Mouse (Mus musculus): ENCODE results near the gene Capn12. TPM values are rescaled to one million over a fixed set of nuclear protein-coding genes. Genes with fewer than 3 reads are reported as not detected.
"Not testable (repeated sequence)": the region's sequence is repeated elsewhere in the genome, so short reads cannot be mapped to it uniquely, and the experiment has no call there.

Capn12 gene
- polyA plus RNA-seq, 1 experiment from 2014 or later: 0.61 TPM

- Histone ChIP-seq H3K4me3 (ENCODE audit: low read depth, low read length) (peak overlapping the region; percentile 14; the same call in 1 of the 2 replicates), H3K9me3 (ENCODE audit: low read depth, low read length) (0 out of 2 replicates have a peak, but pooled peaks cover 5% of the 10 kb centered on the region), H3K36me3 (ENCODE audit: insufficient read depth) (no peaks in the 10 kb centered on the region), H3K4me2 (peak overlapping the region; percentile 56), H3K27me3 (ENCODE audit: insufficient read depth, low read length) (no peaks in the 10 kb centered on the region), H3K4me1 (ENCODE audit: insufficient read depth) (peaks cover 8% of the 10 kb centered on the region; the same call in 1 of the 2 replicates), H3K27ac (ENCODE audit: low read depth) (no peak overlapping the region), H3K9ac (0 out of 2 replicates have a peak overlapping the region, but pooled peaks have one; percentile 31)
- ATAC-seq (ENCODE audit: insufficient read depth) (peak; percentile 63), DNase-seq (peak; percentile 84)
- TF ChIP-seq CTCF (IDR thresholded peaks at IDR 0.05; ENCODE audit: low read depth): peak; percentile 43; the same call in 1 of the 2 replicates
- 35% methylated on average over 33 of the region's 33 CpGs for WGBS
Observed at GRCm38 (mm10) chr7:28865481-28866300, 15.5 kb upstream of the Capn12 start.

GRCm38 (mm10) chr7:28866769-28867507 is 14.3 kb upstream of the Capn12 start:
- Histone ChIP-seq H3K36me3 (ENCODE audit: insufficient read depth) (no peaks in the 10 kb centered on the region), H3K27ac (ENCODE audit: low read depth) (no peak overlapping the region), H3K4me2 (no peak overlapping the region), H3K9me3 (ENCODE audit: low read depth, low read length) (no peaks in the 10 kb centered on the region), H3K27me3 (ENCODE audit: insufficient read depth, low read length) (no peaks in the 10 kb centered on the region), H3K9ac (no peak overlapping the region), H3K4me1 (ENCODE audit: insufficient read depth) (peaks cover 8% of the 10 kb centered on the region; the same call in 1 of the 2 replicates), H3K4me3 (ENCODE audit: low read depth, low read length) (no peak overlapping the region)
- 89% methylated on average over 28 of the region's 28 CpGs for WGBS
- TF ChIP-seq CTCF (IDR thresholded peaks at IDR 0.05; ENCODE audit: low read depth): no peak
- DNase-seq: no peak
- 0 out of 2 replicates have a peak, but pooled peaks have one; percentile 9 for ATAC-seq (ENCODE audit: insufficient read depth)

- H3K4me1 ChIP-seq (ENCODE audit: insufficient read depth); H3K9ac ChIP-seq; H3K9me3 ChIP-seq (ENCODE audit: low read depth, low read length); H3K4me3 ChIP-seq (ENCODE audit: low read depth, low read length); H3K27ac ChIP-seq (ENCODE audit: low read depth); H3K27me3 ChIP-seq (ENCODE audit: insufficient read depth, low read length); H3K36me3 ChIP-seq (ENCODE audit: insufficient read depth): not testable (repeated sequence)
- peak; percentile 75 for TF ChIP-seq CTCF (IDR thresholded peaks at IDR 0.05; ENCODE audit: low read depth)
- peak overlapping the region; percentile 42; the same call in 1 of the 2 replicates for H3K4me2 ChIP-seq
- 27% methylated on average over 23 of the region's 23 CpGs for whole genome bisulfite sequencing
- 0 out of 2 replicates have a peak, but pooled peaks have one; percentile 11 for ATAC-seq (ENCODE audit: insufficient read depth)
- peak; percentile 86 for DNase-seq
Observed at GRCm38 (mm10) chr7:28867508-28868340, 13.5 kb upstream of the Capn12 start.

GRCm38 (mm10) chr7:28870901-28871664 is 10.1 kb upstream of the Capn12 start:
- H3K27ac ChIP-seq (ENCODE audit: low read depth): no peak overlapping the region
- H3K9me3 ChIP-seq (ENCODE audit: low read depth, low read length): no peaks in the 10 kb centered on the region
- DNase-seq (no peak), ATAC-seq (ENCODE audit: insufficient read depth) (no peak)
- no peak for TF ChIP-seq CTCF (IDR thresholded peaks at IDR 0.05; ENCODE audit: low read depth)
- no peaks in the 10 kb centered on the region for H3K36me3 ChIP-seq (ENCODE audit: insufficient read depth)
- WGBS: 86% methylated on average over 24 of the region's 24 CpGs
- no peaks in the 10 kb centered on the region for H3K4me1 ChIP-seq (ENCODE audit: insufficient read depth)
- no peak overlapping the region for H3K4me2 ChIP-seq
- no peak overlapping the region for H3K4me3 ChIP-seq (ENCODE audit: low read depth, low read length)
- no peak overlapping the region for H3K9ac ChIP-seq
- no peaks in the 10 kb centered on the region for H3K27me3 ChIP-seq (ENCODE audit: insufficient read depth, low read length)

- H3K27ac ChIP-seq (ENCODE audit: low read depth): no peak overlapping the region
- DNase-seq: no peak
- no peak overlapping the region for H3K4me2 ChIP-seq
- H3K9me3 ChIP-seq (ENCODE audit: low read depth, low read length): no peaks in the 10 kb centered on the region
- TF ChIP-seq CTCF (IDR thresholded peaks at IDR 0.05; ENCODE audit: low read depth): no peak
- no peak overlapping the region for H3K4me3 ChIP-seq (ENCODE audit: low read depth, low read length)
- ATAC-seq (ENCODE audit: insufficient read depth): no peak
- H3K9ac ChIP-seq: no peak overlapping the region
- no peaks in the 10 kb centered on the region for H3K27me3 ChIP-seq (ENCODE audit: insufficient read depth, low read length)
- 72% methylated on average over 2 of the region's 2 CpGs for WGBS
- H3K4me1 ChIP-seq (ENCODE audit: insufficient read depth): no peaks in the 10 kb centered on the region
- H3K36me3 ChIP-seq (ENCODE audit: insufficient read depth): no peaks in the 10 kb centered on the region
Observed at GRCm38 (mm10) chr7:28874565-28874964, 6.7 kb upstream of the Capn12 start.

GRCm38 (mm10) chr7:28876099-28876498 is 5.1 kb upstream of the Capn12 start:
- Histone ChIP-seq H3K27me3 (ENCODE audit: insufficient read depth, low read length) (no peaks in the 10 kb centered on the region), H3K4me2 (no peak overlapping the region), H3K4me1 (ENCODE audit: insufficient read depth) (no peaks in the 10 kb centered on the region), H3K36me3 (ENCODE audit: insufficient read depth) (no peaks in the 10 kb centered on the region), H3K9me3 (ENCODE audit: low read depth, low read length) (no peaks in the 10 kb centered on the region), H3K4me3 (ENCODE audit: low read depth, low read length) (no peak overlapping the region), H3K9ac (no peak overlapping the region), H3K27ac (ENCODE audit: low read depth) (no peak overlapping the region)
- DNase-seq (no peak), ATAC-seq (ENCODE audit: insufficient read depth) (no peak)
- no peak for TF ChIP-seq CTCF (IDR thresholded peaks at IDR 0.05; ENCODE audit: low read depth)
- WGBS: 63% methylated on average over 4 of the region's 4 CpGs

Measured in lung, embryonic 14.5 days (tissue).